Comparison of ENCODE assay signal across 23 mouse cellular contexts in genomic region chr9:119993092-119993844, GRCm38 (mm10). TPM values are rescaled to one million over a fixed set of nuclear protein-coding genes. Genes with fewer than 3 reads are reported as not detected.
A peak's percentile ranks its signal among the peaks of the same experiment; 100 is the strongest.
DNase-seq lines count a peak whose midpoint lies in the region; ATAC-seq and TF ChIP-seq lines count a peak whose summit lies in the region.
"Had no signal": no experiment of that assay in that cellular context is flagged by ENCODE, and none has a peak within 500 bp of the region (broad histone marks: within the 10 kb centered on the region; RNA-seq: fewer than 3 reads in every experiment).

No protein-coding gene starts in this region.

- H3K4me3 ChIP-seq in G1E (ENCODE audit: low read depth, low read length) = no peak overlapping the region
- H3K4me3 ChIP-seq: embryonic facial prominence, embryonic 13.5 days; forebrain, embryonic 13.5 days; gastrocnemius, adult 2 months; heart, adult 2 months; heart, embryonic 12.5 days; hindbrain, embryonic 15.5 days had no signal

- no peaks in the 10 kb centered on the region for H3K36me3 ChIP-seq in G1E (replicated peaks)
- H3K36me3 ChIP-seq: embryonic facial prominence, embryonic 13.5 days; heart, embryonic 12.5 days; hindbrain, embryonic 15.5 days had no signal

- peak; percentile 63 for DNase-seq in thymus, postnatal 0 days (ENCODE audit: low spot score)
- no peak for DNase-seq in thymus, postnatal 14 days
- no peak for DNase-seq in G1E (ENCODE audit: low spot score)
- no peak for DNase-seq in heart, postnatal 36 days
- no peak for DNase-seq in heart, adult 18-20 months
- no peak for DNase-seq in right cerebral cortex, adult 18-20 months
- DNase-seq: adrenal gland, postnatal 10 days; cerebellum, adult 11 months; cerebellum, adult 9-10 months; cerebellum, postnatal 25 days; forebrain, postnatal 0 days; gastrocnemius, adult 2 months; gastrocnemius, postnatal 36 days; heart, adult 2 months had no signal

- intact Hi-C loops in heart, postnatal 36 days (cut with DNase I) = no loop called here

- H3K4me1 ChIP-seq in G1E (ENCODE audit: insufficient read depth, low read depth, low read length) = peaks cover 22% of the 10 kb centered on the region
- H3K4me1 ChIP-seq: embryonic facial prominence, embryonic 13.5 days; forebrain, embryonic 13.5 days; hindbrain, embryonic 15.5 days had no signal

- peak; percentile 24; the same call in 1 of the 2 replicates for ATAC-seq in G1E (ENCODE audit: extremely low read depth, insufficient number of reproducible peaks, low FRiP score, poor library complexity, severe bottlenecking)
- peak; percentile 72 for ATAC-seq in granulocyte monocyte progenitor cell, adult 5-6 weeks (replicated peaks; ENCODE audit: poor library complexity, severe bottlenecking)
- ATAC-seq: forebrain, embryonic 13.5 days; forebrain, postnatal 0 days had no signal

- no peaks in the 10 kb centered on the region for H3K9me3 ChIP-seq in G1E (replicated peaks)
- H3K9me3 ChIP-seq: embryonic facial prominence, embryonic 13.5 days; forebrain, embryonic 13.5 days; heart, embryonic 12.5 days; hindbrain, embryonic 15.5 days had no signal

- no peak for TF ChIP-seq CTCF in G1E (IDR thresholded peaks at IDR 0.05; ENCODE audit: low read depth, low read length)

- H3K27me3 ChIP-seq in G1E (ENCODE audit: insufficient read depth, low read length) = peaks cover 12% of the 10 kb centered on the region
- H3K27me3 ChIP-seq: CH12.LX; embryonic facial prominence, embryonic 13.5 days; forebrain, embryonic 13.5 days; heart, embryonic 12.5 days had no signal

RNA-seq across cellular contexts. Expression of gene Csrnp1, which starts 8.8 kb away (rescaled TPM):
- polyA plus RNA-seq in thymus, postnatal 0 days (2015; fragmentation: Nextera tagmentation; extraction: Ambion mirVana) = 41.3 and 43.3 TPM in 2 replicates
- 17.0 and 26.5 TPM in 2 replicates for total RNA-seq in G1E (2014; fragmentation: Nextera tagmentation)
- total RNA-seq in G1E (2017) = 17.3 and 19.9 TPM in 2 replicates
- 35.0 and 44.1 TPM in 2 replicates for polyA plus RNA-seq in G1E (2012)
- 1.3 and 8.5 TPM in 2 replicates for total RNA-seq in granulocyte monocyte progenitor cell, adult 5-6 weeks (2014; fragmentation: Nextera tagmentation)
- 8.8 and 16.9 TPM in 2 replicates for total RNA-seq in granulocyte monocyte progenitor cell, adult 5-6 weeks (2017)
- total RNA-seq in heart, postnatal 36 days (2021) = 10 to 100 TPM; 11.1 to 29.3 TPM
- 10 to 100 TPM; 16.7 to 20.7 TPM for total RNA-seq in heart, adult 18-20 months (2021)

RNA-seq across cellular contexts. Expression of gene Xirp1, which starts 30.1 kb away (rescaled TPM):
- polyA plus RNA-seq in thymus, postnatal 0 days (2015; fragmentation: Nextera tagmentation; extraction: Ambion mirVana) = 0.09 TPM in 1 of 2 replicates, not detected in the other
- total RNA-seq in G1E (2014; fragmentation: Nextera tagmentation) (not detected in 2 replicates), G1E (2017) (0.05 and 0.06 TPM in 2 replicates)
- not detected in 2 replicates for polyA plus RNA-seq in G1E (2012)
- total RNA-seq in granulocyte monocyte progenitor cell, adult 5-6 weeks (2014; fragmentation: Nextera tagmentation) = not detected in 2 replicates
- not detected in 2 replicates for total RNA-seq in granulocyte monocyte progenitor cell, adult 5-6 weeks (2017)
- 100 to 1,000 TPM; 122 to 127 TPM for total RNA-seq in heart, postnatal 36 days (2021)
- total RNA-seq in heart, adult 18-20 months (2021) = 100 to 1,000 TPM; 145 to 150 TPM
- total RNA-seq: CH12.LX; forebrain, postnatal 0 days had no signal
- polyA plus RNA-seq: brain, embryonic 14.5 days; forebrain, embryonic 13.5 days; forebrain, postnatal 0 days; hindbrain, embryonic 11.5 days; hindbrain, embryonic 15.5 days had no signal

RNA-seq across cellular contexts. Expression of gene Ttc21a, which starts 55.9 kb away (rescaled TPM):
- 0.05 TPM in 2 replicates for polyA plus RNA-seq in thymus, postnatal 0 days (2015; fragmentation: Nextera tagmentation; extraction: Ambion mirVana)
- total RNA-seq in G1E (2014; fragmentation: Nextera tagmentation) (not detected in 2 replicates), G1E (2017) (0.17 and 0.38 TPM in 2 replicates)
- polyA plus RNA-seq in G1E (2012) = 0.02 and 0.06 TPM in 2 replicates
- 2.4 and 2.8 TPM in 2 replicates for total RNA-seq in granulocyte monocyte progenitor cell, adult 5-6 weeks (2014; fragmentation: Nextera tagmentation)
- 3.3 and 3.6 TPM in 2 replicates for total RNA-seq in granulocyte monocyte progenitor cell, adult 5-6 weeks (2017)
- total RNA-seq in heart, postnatal 36 days (2021) = not detected
- total RNA-seq in heart, adult 18-20 months (2021) = under 1 TPM in 1 of 2 experiments, not detected in 1; 0.21 TPM
- total RNA-seq: gastrocnemius, adult 2 months; gastrocnemius, postnatal 36 days; heart, adult 2 months; heart, postnatal 25 days had no signal

RNA-seq across cellular contexts. Expression of gene Gorasp1, which starts 55.9 kb away (rescaled TPM):
- polyA plus RNA-seq in thymus, postnatal 0 days (2015; fragmentation: Nextera tagmentation; extraction: Ambion mirVana) = 7.6 and 8.3 TPM in 2 replicates
- total RNA-seq in G1E (2014; fragmentation: Nextera tagmentation) (9.7 and 11.0 TPM in 2 replicates), G1E (2017) (4.8 and 7.4 TPM in 2 replicates)
- polyA plus RNA-seq in G1E (2012) = 15.4 and 18.3 TPM in 2 replicates
- total RNA-seq in granulocyte monocyte progenitor cell, adult 5-6 weeks (2014; fragmentation: Nextera tagmentation) = 8.0 and 9.4 TPM in 2 replicates
- total RNA-seq in granulocyte monocyte progenitor cell, adult 5-6 weeks (2017) = 4.8 and 9.5 TPM in 2 replicates
- 10 to 100 TPM; 30.2 to 30.6 TPM for total RNA-seq in heart, postnatal 36 days (2021)
- 10 to 100 TPM; 31.8 to 35.8 TPM for total RNA-seq in heart, adult 18-20 months (2021)

Comparison
In these comparisons a context has a peak if more than half of its experiments do, and no peak if none do; other contexts are left out.
1. RNA of gene Xirp1, which starts 30.1 kb away (total RNA-seq): 145 to 150 TPM in heart, adult 18-20 months and 122 to 127 TPM in heart, postnatal 36 days; 0.05 to 0.06 TPM in G1E and not detected in granulocyte monocyte progenitor cell, adult 5-6 weeks; every median in the first group is over 100 times any median in the second.